Mouse (Mus musculus): ENCODE measurements at regions not wholly inside any gene's neighbourhood (a gene's known extent, or its start where the extent isn't known, plus 50 kb on each side); places are given as distances from the start of the nearest gene placed in this dataset.

DNA sequence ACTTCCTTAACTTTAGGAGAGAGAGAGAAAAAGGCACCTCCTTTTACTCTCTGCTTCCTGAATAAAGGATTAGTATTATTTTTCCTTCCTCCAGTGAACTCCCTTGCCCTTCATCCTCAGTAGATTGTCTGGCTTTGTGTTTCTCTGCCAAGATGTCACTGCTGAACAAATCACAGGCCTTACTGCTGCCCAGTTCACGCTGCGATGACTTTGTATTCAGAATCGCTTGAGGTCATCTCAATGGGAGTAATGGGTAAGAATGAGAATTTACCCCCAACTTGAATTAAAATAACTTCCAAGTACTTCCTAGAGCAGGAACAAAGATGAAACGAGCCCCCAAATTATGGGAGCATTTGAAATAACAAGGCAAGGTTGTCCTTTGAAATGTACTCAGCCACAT lies 897.3 kb downstream of the 5730522E02Rik start:
- TF ChIP-seq CTCF (IDR thresholded peaks at IDR 0.05; ENCODE audit: control insufficient read depth, insufficient read depth, low read length) (no peak), POLR2A (IDR thresholded peaks at IDR 0.05; ENCODE audit: borderline replicate concordance, control insufficient read depth, low read depth, low read length) (no peak)
